Mouse (Mus musculus): ENCODE results near the gene Treh.

GRCm38 (mm10) chr9:44734524-44735494, 61.8 kb downstream of the Treh start, which contains the start of gene Phldb1:
- TF ChIP-seq POLR2A (IDR thresholded peaks at IDR 0.05; ENCODE audit: insufficient read depth, low read depth, low read length) (no peak), CTCF (IDR thresholded peaks at IDR 0.05; ENCODE audit: insufficient read depth, low read depth, low read length) (0 out of 2 replicates have a peak, but pooled peaks have one; percentile 42)
